Mouse (Mus musculus): ENCODE measurements around the gene 4931428L18Rik.

GRCm38 (mm10) chr1:31143571-31143970, 78.9 kb downstream of the 4931428L18Rik start:
- TF ChIP-seq CTCF (IDR thresholded peaks at IDR 0.05 in 2 of 3, conservative IDR thresholded peaks at IDR 0.05 in 1 of 3; ENCODE audit: control insufficient read depth in 1 of 3, insufficient read depth in 1 of 3, low read depth in 2 of 3, low read length in 3 of 3, poor library complexity in 1 of 3, severe bottlenecking in 1 of 3) (no peak), POLR2A (IDR thresholded peaks at IDR 0.05; ENCODE audit: control insufficient read depth in 1 of 2, insufficient read depth in 1 of 2, low read depth in 1 of 2, low read length in 2 of 2, poor library complexity in 1 of 2) (no peak), JUND (IDR thresholded peaks at IDR 0.05; ENCODE audit: low read depth, low read length) (no peak), MAZ (IDR thresholded peaks at IDR 0.05; ENCODE audit: low read depth, low read length) (no peak), NRF1 (IDR thresholded peaks at IDR 0.05; ENCODE audit: insufficient read depth, low read depth, low read length, poor library complexity, severe bottlenecking) (no peak), EP300 (IDR thresholded peaks at IDR 0.05; ENCODE audit: low read depth in 1 of 2, low read length in 2 of 2) (no peak), USF1 (IDR thresholded peaks at IDR 0.05; ENCODE audit: low read depth, low read length) (no peak), MYC (IDR thresholded peaks at IDR 0.05; ENCODE audit: low read depth, low read length) (no peak)

Measured in MEL (cell line).